10 mouse cellular contexts compared by ENCODE assay signal in the genomic region with DNA sequence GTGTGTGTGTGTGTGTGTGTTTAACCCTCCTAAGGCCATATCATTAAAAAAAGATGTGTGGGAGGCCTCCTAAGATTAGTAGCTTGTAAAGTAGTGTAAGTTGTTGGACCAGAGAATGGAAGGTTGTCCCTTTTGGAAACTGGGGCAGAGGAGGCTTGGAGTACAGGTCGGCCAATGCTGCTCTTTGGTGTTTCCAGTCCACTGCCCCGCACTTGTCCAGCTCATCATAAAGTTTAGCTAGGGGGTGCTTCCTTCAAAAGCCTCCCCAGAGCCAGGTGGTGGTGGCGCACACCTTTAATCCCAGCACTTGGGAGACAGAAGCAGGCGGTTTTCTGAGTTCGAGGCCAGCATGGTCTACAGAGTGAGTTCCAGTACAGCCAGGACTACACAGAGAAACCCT. TPM values are rescaled to one million over a fixed set of nuclear protein-coding genes. Genes with fewer than 3 reads are reported as not detected.
DNase-seq lines count a peak whose midpoint lies in the region; ATAC-seq and TF ChIP-seq lines count a peak whose summit lies in the region.
"Had no signal": no experiment of that assay in that cellular context is flagged by ENCODE, and none has a peak within 500 bp of the region (broad histone marks: within the 10 kb centered on the region; RNA-seq: fewer than 3 reads in every experiment).

No protein-coding gene starts in this region.

- 87% methylated on average over 5 of the region's 5 CpGs for WGBS in neural tube, embryonic 12.5 days
- 92% methylated on average over 5 of the region's 5 CpGs for WGBS in hindbrain, embryonic 15.5 days
- WGBS in liver, embryonic 11.5 days, result 84% methylated on average over 5 of the region's 5 CpGs
- 78% methylated on average over 5 of the region's 5 CpGs for WGBS in stomach, postnatal 0 days

- no peak for ATAC-seq in neural tube, embryonic 12.5 days (ENCODE audit: low FRiP score, low read depth)
- ATAC-seq in hindbrain, embryonic 15.5 days (ENCODE audit: low FRiP score, low read depth), result no peak
- ATAC-seq in liver, embryonic 11.5 days (replicated peaks; ENCODE audit: low FRiP score), result no peak
- no peak for ATAC-seq in stomach, postnatal 0 days (ENCODE audit: low FRiP score, low TSS enrichment)

- TF ChIP-seq EP300 in stomach, postnatal 0 days (optimal IDR thresholded peaks at IDR 0.05), result no peak

- H3K36me3 ChIP-seq in neural tube, embryonic 12.5 days, result no peaks in the 10 kb centered on the region
- no peaks in the 10 kb centered on the region for H3K36me3 ChIP-seq in hindbrain, embryonic 15.5 days
- H3K36me3 ChIP-seq in liver, embryonic 11.5 days (ENCODE audit: control insufficient read depth, insufficient read depth, low read length), result no peaks in the 10 kb centered on the region
- no peaks in the 10 kb centered on the region for H3K36me3 ChIP-seq in stomach, postnatal 0 days (ENCODE audit: control insufficient read depth, insufficient read depth, low read length)

- peaks cover 12% of the 10 kb centered on the region for H3K4me1 ChIP-seq in neural tube, embryonic 12.5 days
- peaks cover 16% of the 10 kb centered on the region for H3K4me1 ChIP-seq in hindbrain, embryonic 15.5 days (replicated peaks)
- H3K4me1 ChIP-seq in liver, embryonic 11.5 days (replicated peaks; ENCODE audit: control insufficient read depth, insufficient read depth, low read length), result peaks cover 7% of the 10 kb centered on the region; the same call in 1 of the 2 replicates
- peaks cover 4% of the 10 kb centered on the region; the same call in 1 of the 2 replicates for H3K4me1 ChIP-seq in stomach, postnatal 0 days (replicated peaks; ENCODE audit: control insufficient read depth, insufficient read depth)

- no peak overlapping the region for H3K27ac ChIP-seq in neural tube, embryonic 12.5 days
- H3K27ac ChIP-seq in hindbrain, embryonic 15.5 days (replicated peaks), result 0 out of 2 replicates have a peak overlapping the region, but pooled peaks have one; percentile 83
- no peak overlapping the region for H3K27ac ChIP-seq in liver, embryonic 11.5 days (ENCODE audit: low read depth, low read length)
- peak overlapping the region; percentile 45; the same call in 1 of the 2 replicates for H3K27ac ChIP-seq in stomach, postnatal 0 days (replicated peaks)

- H3K9me3 ChIP-seq in neural tube, embryonic 12.5 days, result no peaks in the 10 kb centered on the region
- no peaks in the 10 kb centered on the region for H3K9me3 ChIP-seq in hindbrain, embryonic 15.5 days
- H3K9me3 ChIP-seq in liver, embryonic 11.5 days (ENCODE audit: control insufficient read depth, low read length), result no peaks in the 10 kb centered on the region
- no peaks in the 10 kb centered on the region for H3K9me3 ChIP-seq in stomach, postnatal 0 days (ENCODE audit: control insufficient read depth, low read length)

- no peak for DNase-seq in neural tube, embryonic 10.5 days (ENCODE audit: extremely low spot score, low spot score)
- DNase-seq in liver, embryonic 11.5 days (ENCODE audit: low spot score), result no peak
- no peak for DNase-seq in stomach, postnatal 0 days (ENCODE audit: low spot score)
- DNase-seq in gastrocnemius, postnatal 10 days, result no peak
- DNase-seq in adrenal gland, postnatal 25 days, result no peak
- DNase-seq: cerebellum, postnatal 14 days; layer of hippocampus, adult 9-11 months; thymus, adult 18-20 months had no signal

- no peak overlapping the region for H3K9ac ChIP-seq in neural tube, embryonic 12.5 days
- no peak overlapping the region for H3K9ac ChIP-seq in hindbrain, embryonic 15.5 days
- H3K9ac ChIP-seq in liver, embryonic 11.5 days (ENCODE audit: low read depth, low read length), result no peak overlapping the region
- no peak overlapping the region for H3K9ac ChIP-seq in stomach, postnatal 0 days (ENCODE audit: low read length)

- peak overlapping the region; percentile 64 for H3K4me2 ChIP-seq in neural tube, embryonic 12.5 days (replicated peaks)
- H3K4me2 ChIP-seq in hindbrain, embryonic 15.5 days, result peak overlapping the region; percentile 73
- peak overlapping the region; percentile 78 for H3K4me2 ChIP-seq in liver, embryonic 11.5 days
- peak overlapping the region; percentile 78 for H3K4me2 ChIP-seq in stomach, postnatal 0 days (replicated peaks; ENCODE audit: low read depth)

- H3K27me3 ChIP-seq in neural tube, embryonic 12.5 days (replicated peaks), result no peaks in the 10 kb centered on the region; the same call in 1 of the 2 replicates
- no peaks in the 10 kb centered on the region for H3K27me3 ChIP-seq in hindbrain, embryonic 15.5 days
- no peaks in the 10 kb centered on the region for H3K27me3 ChIP-seq in liver, embryonic 11.5 days (replicated peaks; ENCODE audit: control insufficient read depth, insufficient read depth, low read length)
- H3K27me3 ChIP-seq in stomach, postnatal 0 days (ENCODE audit: control insufficient read depth, insufficient read depth, low read length), result no peaks in the 10 kb centered on the region

- no peak overlapping the region for H3K4me3 ChIP-seq in neural tube, embryonic 12.5 days
- peak overlapping the region; percentile 65 for H3K4me3 ChIP-seq in hindbrain, embryonic 15.5 days
- H3K4me3 ChIP-seq in liver, embryonic 11.5 days (ENCODE audit: low read depth, low read length), result no peak overlapping the region; the same call in 1 of the 2 replicates
- H3K4me3 ChIP-seq in stomach, postnatal 0 days (ENCODE audit: low read depth, low read length), result 0 out of 2 replicates have a peak overlapping the region, but pooled peaks have one; percentile 71

- TF ChIP-seq CTCF in stomach, postnatal 0 days (IDR thresholded peaks at IDR 0.05; ENCODE audit: low read depth), result no peak

RNA-seq across cellular contexts. Expression of gene Armh1, which starts 0.8 kb away (rescaled TPM):
- 0.28 and 0.85 TPM in 2 replicates for polyA plus RNA-seq in neural tube, embryonic 12.5 days (2016; fragmentation: Nextera tagmentation; extraction: Ambion mirVana)
- polyA plus RNA-seq in hindbrain, embryonic 15.5 days (2015; fragmentation: Nextera tagmentation; extraction: Ambion mirVana), result 1.5 and 1.8 TPM in 2 replicates
- polyA plus RNA-seq in liver, embryonic 11.5 days (2014; fragmentation: Nextera tagmentation; extraction: Ambion mirVana), result not detected in 2 replicates
- polyA plus RNA-seq in stomach, postnatal 0 days (2015; fragmentation: Nextera tagmentation; extraction: Ambion mirVana), result 0.16 and 0.24 TPM in 2 replicates
- under 1 TPM in 1 of 2 experiments, not detected in 1; 0.25 TPM for total RNA-seq in gastrocnemius, postnatal 10 days (2021)
- total RNA-seq in adrenal gland, postnatal 25 days (2021), result 4.8 and 4.9 TPM in 2 replicates

RNA-seq across cellular contexts. Expression of gene Tmem53, which starts 1.0 kb away (rescaled TPM):
- 7.0 and 8.0 TPM in 2 replicates for polyA plus RNA-seq in neural tube, embryonic 12.5 days (2016; fragmentation: Nextera tagmentation; extraction: Ambion mirVana)
- polyA plus RNA-seq in hindbrain, embryonic 15.5 days (2015; fragmentation: Nextera tagmentation; extraction: Ambion mirVana), result 9.1 and 9.6 TPM in 2 replicates
- polyA plus RNA-seq in liver, embryonic 11.5 days (2014; fragmentation: Nextera tagmentation; extraction: Ambion mirVana), result 3.1 and 4.9 TPM in 2 replicates
- polyA plus RNA-seq in stomach, postnatal 0 days (2015; fragmentation: Nextera tagmentation; extraction: Ambion mirVana), result 12.9 and 16.3 TPM in 2 replicates
- total RNA-seq in gastrocnemius, postnatal 10 days (2021), result 1 to 10 TPM; 5.5 to 7.6 TPM
- total RNA-seq in adrenal gland, postnatal 25 days (2021), result 86.4 and 94.3 TPM in 2 replicates

Comparison
In these comparisons a context has a peak if more than half of its experiments do, and no peak if none do; other contexts are left out.
1. H3K27ac ChIP-seq: peak in hindbrain, embryonic 15.5 days (single experiment) and stomach, postnatal 0 days (single experiment); none in neural tube, embryonic 12.5 days (single experiment) and liver, embryonic 11.5 days (single experiment).
2. H3K4me3 ChIP-seq: peak in hindbrain, embryonic 15.5 days (single experiment) and stomach, postnatal 0 days (single experiment); none in neural tube, embryonic 12.5 days (single experiment) and liver, embryonic 11.5 days (single experiment).
3. Peak in every context shown above with its lines, with median percentiles within 50 percentile points of each other: H3K4me2 ChIP-seq.